Mouse (Mus musculus) E14TG2a.4 (cell line): ENCODE data around the gene Mpp3.

Experiments used
- H3K27me3 ChIP-seq: 2 replicates; pipeline ENCODE4 v1.6.1; 2014; ENCODE audit warnings: low read length, control low read depth; ENCODE audit not compliant: insufficient read depth
- H3K36me3 ChIP-seq: 2 replicates; pipeline ENCODE4 v1.6.1; 2014; ENCODE audit warnings: low read length, control low read depth; ENCODE audit not compliant: insufficient read depth
- H3K4me1 ChIP-seq: replicated peaks from 2 replicates; pipeline ENCODE4 v1.6.1; 2014; ENCODE audit warnings: low read depth, low read length, control low read depth
- H3K4me3 ChIP-seq: replicated peaks from 2 replicates; pipeline ENCODE4 v1.5.1; 2014; ENCODE audit warnings: mild to moderate bottlenecking, low read length
- H3K9me3 ChIP-seq: 2 replicates; pipeline ENCODE4 v1.6.1; 2014; ENCODE audit warnings: low read length, control low read depth
- CTCF ChIP-seq: conservative IDR thresholded peaks from 2 replicates; pipeline ENCODE4 v1.5.1; 2014; ENCODE audit warnings: low read length
- NANOG ChIP-seq: IDR thresholded peaks from 2 replicates; pipeline ENCODE4 v1.6.1; 2014; ENCODE audit warnings: borderline replicate concordance, low read length, mixed read lengths
- POU5F1 ChIP-seq: IDR thresholded peaks from 2 replicates; pipeline ENCODE4 v1.6.1; 2014; ENCODE audit warnings: low read length, borderline replicate concordance

Gene Mpp3

DNA sequence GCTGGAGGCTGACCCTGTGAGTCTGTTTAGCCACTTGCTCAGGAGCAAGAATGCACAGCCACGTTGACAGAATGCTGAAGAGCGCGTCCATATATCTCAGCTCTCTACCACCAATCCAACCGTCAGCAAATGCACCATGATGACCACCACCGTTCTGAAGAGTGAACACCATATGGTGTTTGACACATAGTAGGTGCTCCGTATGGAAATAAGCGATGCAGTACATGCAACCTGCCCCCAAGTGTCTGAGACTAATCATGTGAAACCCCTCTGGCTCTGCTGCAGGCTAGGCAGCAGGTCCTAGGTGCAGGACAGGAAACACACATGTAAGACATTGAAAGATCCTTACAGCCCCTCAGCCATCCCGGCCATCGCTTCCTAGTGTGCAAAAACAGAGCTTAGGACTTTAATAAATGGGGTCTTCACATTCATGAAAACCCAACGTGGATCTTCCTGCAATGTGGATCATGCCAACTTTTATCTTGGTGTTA, 44.8 kb downstream of the Mpp3 start:
- H3K27me3 ChIP-seq: peaks cover 22% of the 10 kb centered on the region
- peaks cover 52% of the 10 kb centered on the region for H3K4me1 ChIP-seq
- TF ChIP-seq POU5F1: no peak
- TF ChIP-seq NANOG: no peak
- no peak for TF ChIP-seq CTCF
- peaks cover 38% of the 10 kb centered on the region for H3K36me3 ChIP-seq
- no peaks in the 10 kb centered on the region for H3K9me3 ChIP-seq
- peak overlapping the region; percentile 87; the same call in 1 of the 2 replicates for H3K4me3 ChIP-seq

DNA sequence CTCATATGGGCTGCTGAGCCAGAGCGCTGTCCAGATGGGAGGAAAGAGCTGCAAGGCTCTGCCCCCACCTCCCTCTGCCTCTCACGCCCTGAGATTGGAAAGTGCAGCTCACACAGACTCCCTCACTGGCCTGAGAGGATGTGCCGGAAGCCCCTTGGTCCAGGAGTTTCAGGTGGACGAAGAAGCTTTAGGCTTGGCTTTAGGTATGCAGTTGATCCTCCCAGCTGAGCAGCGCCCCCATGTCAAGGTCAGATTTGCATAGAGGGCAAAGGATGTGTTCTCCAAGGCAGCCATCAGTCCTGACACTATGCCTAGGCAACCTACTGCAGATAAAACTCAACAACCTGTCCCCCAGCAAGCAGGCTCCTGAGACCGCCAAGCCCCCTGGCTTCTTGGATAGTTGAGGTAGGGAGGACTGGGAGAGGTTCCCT, 45.3 kb downstream of the Mpp3 start:
- TF ChIP-seq POU5F1: no peak
- TF ChIP-seq CTCF: no peak
- no peak for TF ChIP-seq NANOG
- H3K4me3 ChIP-seq: peak overlapping the region; percentile 87; the same call in 1 of the 2 replicates

DNA sequence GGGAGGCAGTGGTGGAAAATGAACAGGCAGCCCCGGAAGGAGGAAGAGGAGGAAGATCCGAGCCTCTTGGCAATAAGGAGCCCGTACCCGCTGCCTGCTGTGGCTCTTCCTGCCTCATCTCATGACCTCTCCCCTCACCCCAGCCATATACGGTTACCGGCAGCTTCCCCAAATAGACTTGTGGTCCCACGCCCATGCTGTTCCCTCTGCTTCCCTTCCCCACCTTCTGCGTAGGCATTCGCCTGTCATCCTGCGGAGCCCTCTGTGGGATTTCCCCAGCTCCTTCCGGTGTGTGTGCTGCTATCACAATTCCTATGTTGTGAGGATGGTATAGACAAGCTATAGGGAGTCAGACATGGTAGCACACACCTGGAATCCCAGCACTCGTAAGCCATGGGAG, 46.4 kb downstream of the Mpp3 start:
- H3K27me3 ChIP-seq: peaks cover 10% of the 10 kb centered on the region
- H3K4me3 ChIP-seq: 0 out of 2 replicates have a peak overlapping the region, but pooled peaks have one; percentile 10
- H3K36me3 ChIP-seq: peaks cover 39% of the 10 kb centered on the region
- peaks cover 66% of the 10 kb centered on the region for H3K4me1 ChIP-seq
- TF ChIP-seq CTCF (no peak), NANOG (no peak), POU5F1 (no peak)
- H3K9me3 ChIP-seq: no peaks in the 10 kb centered on the region

More for the DNA sequence above, 45.3 kb downstream of the Mpp3 start:
- no peaks in the 10 kb centered on the region for H3K9me3 ChIP-seq
- H3K27me3 ChIP-seq: peaks cover 18% of the 10 kb centered on the region
- H3K36me3 ChIP-seq: peaks cover 39% of the 10 kb centered on the region
- peaks cover 56% of the 10 kb centered on the region for H3K4me1 ChIP-seq

DNA sequence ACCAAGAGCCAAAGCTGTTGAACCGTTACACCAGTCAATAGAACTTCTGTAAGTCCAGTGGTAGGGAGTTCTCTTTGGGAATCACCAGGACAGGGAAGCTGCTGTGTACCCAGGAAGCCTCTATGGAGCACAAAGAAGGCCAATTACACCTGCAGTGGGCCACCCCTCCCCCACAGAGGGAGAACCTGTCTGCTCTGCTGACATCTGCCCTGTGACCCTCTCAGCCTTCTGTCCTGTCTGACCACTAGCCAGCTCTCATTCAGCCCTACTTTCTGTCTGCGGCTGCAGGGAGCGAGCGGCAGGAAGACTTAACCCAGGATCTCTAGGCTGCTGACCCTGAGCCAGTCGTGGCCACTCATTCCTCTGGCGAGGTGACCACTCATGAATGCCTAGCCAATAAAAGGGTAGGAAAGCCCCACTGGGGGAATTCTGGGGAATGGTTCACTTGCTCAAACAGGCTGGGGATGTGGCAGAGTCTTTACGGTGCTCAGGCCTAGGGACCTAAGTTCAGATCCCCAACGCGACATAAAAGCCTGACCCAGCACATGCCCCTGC, 47.6 kb downstream of the Mpp3 start:
- Histone ChIP-seq H3K4me3 (no peak overlapping the region), H3K27me3 (peaks cover 6% of the 10 kb centered on the region), H3K36me3 (peaks cover 39% of the 10 kb centered on the region), H3K4me1 (peaks cover 60% of the 10 kb centered on the region), H3K9me3 (no peaks in the 10 kb centered on the region)
- TF ChIP-seq POU5F1 (no peak), NANOG (no peak), CTCF (no peak)

DNA sequence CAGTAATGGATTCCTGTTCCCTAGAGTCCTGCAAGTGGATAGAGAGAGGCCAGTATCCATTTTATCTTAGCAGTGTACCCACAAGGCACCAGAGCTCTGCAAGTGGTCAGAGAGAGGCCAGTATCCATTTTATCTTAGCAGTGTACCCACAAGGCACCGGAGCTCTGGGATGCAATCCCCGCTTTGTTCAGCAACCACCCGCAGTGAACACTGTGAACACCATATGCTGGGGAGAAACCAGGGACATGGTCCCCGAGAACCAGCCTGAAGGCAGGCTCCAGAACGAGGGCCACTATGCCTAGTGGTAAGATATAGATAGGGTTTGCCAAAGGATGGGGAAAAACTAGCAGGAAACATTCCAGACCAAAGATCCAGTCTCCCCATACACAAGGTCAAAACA, 49.1 kb downstream of the Mpp3 start:
- TF ChIP-seq NANOG: no peak
- TF ChIP-seq CTCF: no peak
- TF ChIP-seq POU5F1: no peak
- Histone ChIP-seq H3K27me3 (no peaks in the 10 kb centered on the region), H3K9me3 (no peaks in the 10 kb centered on the region), H3K4me3 (no peak overlapping the region), H3K4me1 (peaks cover 67% of the 10 kb centered on the region), H3K36me3 (peaks cover 44% of the 10 kb centered on the region)

DNA sequence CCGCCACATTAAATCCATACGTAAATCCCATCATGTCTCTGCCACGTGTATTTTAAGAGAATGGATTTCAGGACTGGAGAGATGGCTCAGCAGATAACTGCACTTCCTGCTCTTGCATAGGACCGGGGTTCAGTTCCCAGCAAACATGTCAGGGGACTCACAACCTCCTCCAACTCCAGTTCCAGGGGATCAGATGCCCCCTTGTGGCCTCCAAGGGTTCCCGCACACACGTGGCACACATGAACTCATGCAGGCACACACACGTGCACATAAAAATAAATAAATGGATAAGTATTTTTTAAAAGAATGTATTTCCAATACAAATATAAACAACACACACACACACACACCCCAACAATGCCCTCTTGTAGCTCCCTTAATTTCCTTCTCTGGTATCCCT, 51.3 kb downstream of the Mpp3 start:
- H3K36me3 ChIP-seq: peaks cover 55% of the 10 kb centered on the region
- H3K27me3 ChIP-seq: no peaks in the 10 kb centered on the region
- no peak overlapping the region for H3K4me3 ChIP-seq
- H3K4me1 ChIP-seq: peaks cover 56% of the 10 kb centered on the region
- H3K9me3 ChIP-seq: no peaks in the 10 kb centered on the region
- TF ChIP-seq NANOG (no peak), CTCF (peak; percentile 67)

DNA sequence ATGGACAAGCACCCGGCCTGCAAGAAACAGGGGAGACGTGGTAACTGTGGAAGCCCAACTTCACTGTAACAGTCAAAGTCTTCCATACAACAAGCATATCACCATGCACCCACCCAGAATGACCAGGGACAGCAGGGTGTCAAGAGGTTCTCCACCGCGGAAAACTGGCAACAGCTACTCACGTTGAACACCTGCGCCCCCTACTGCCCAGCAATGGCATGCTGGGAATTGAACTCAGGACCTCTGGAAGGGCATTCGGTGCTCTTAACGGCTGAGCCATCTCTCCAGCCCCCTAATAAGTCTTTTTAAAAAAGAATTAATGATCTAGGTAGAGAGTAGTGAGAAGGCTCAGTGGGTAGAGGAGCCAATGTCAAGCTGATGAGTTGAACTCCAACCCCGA, 53.3 kb downstream of the Mpp3 start:
- no peak for TF ChIP-seq NANOG
- TF ChIP-seq CTCF: peak; percentile 67
- no peak overlapping the region for H3K4me3 ChIP-seq
- peaks cover 36% of the 10 kb centered on the region for H3K36me3 ChIP-seq
- H3K27me3 ChIP-seq: no peaks in the 10 kb centered on the region
- H3K4me1 ChIP-seq: peaks cover 40% of the 10 kb centered on the region
- H3K9me3 ChIP-seq: no peaks in the 10 kb centered on the region

DNA sequence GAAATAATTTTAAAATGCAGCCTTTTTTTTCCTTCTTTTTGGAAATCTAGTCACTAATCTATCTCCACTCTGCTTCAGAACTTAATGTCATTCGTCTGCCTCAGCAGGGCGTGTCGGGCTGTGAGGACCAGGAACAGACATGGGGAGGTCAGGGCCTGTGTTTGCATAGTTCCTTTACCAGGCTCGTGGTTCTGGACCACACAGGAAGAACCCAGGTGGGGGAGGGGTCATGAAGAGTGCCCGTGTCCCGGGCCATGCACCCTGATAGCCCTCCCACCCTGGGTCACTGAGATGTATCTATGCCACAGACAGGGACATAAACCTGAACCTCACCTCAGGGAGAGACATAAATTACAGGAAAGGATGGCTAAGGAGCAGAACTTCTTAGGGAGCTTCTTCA, 54.1 kb downstream of the Mpp3 start:
- Histone ChIP-seq H3K4me1 (peaks cover 40% of the 10 kb centered on the region), H3K36me3 (peaks cover 29% of the 10 kb centered on the region), H3K4me3 (no peak overlapping the region), H3K9me3 (no peaks in the 10 kb centered on the region), H3K27me3 (no peaks in the 10 kb centered on the region)
- TF ChIP-seq NANOG: no peak
- no peak for TF ChIP-seq CTCF
- TF ChIP-seq POU5F1: no peak

DNA sequence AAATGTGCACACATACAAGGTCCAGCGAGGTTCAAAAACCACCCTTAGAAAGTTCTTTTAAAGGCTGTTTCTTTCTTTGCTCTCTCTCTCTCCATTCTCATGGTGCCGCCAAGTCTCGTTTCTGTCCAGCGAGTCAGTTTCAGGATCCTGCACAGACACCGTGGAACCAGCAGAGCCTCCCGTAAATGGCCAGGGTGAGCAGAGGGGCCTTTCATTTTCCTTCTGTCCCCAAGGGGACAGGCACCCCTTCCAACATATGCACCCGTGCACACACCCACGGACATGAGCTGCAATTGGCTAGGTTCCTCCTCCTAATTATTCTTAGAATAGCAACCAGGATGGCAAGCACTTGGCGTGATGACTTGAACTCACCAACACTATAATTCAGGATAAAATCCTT, 54.8 kb downstream of the Mpp3 start:
- Histone ChIP-seq H3K4me1 (peaks cover 41% of the 10 kb centered on the region), H3K36me3 (peaks cover 23% of the 10 kb centered on the region), H3K9me3 (no peaks in the 10 kb centered on the region), H3K27me3 (no peaks in the 10 kb centered on the region), H3K4me3 (no peak overlapping the region)
- no peak for TF ChIP-seq CTCF
